ENCODE assay signal across 21 mouse cellular contexts in the genomic region with DNA sequence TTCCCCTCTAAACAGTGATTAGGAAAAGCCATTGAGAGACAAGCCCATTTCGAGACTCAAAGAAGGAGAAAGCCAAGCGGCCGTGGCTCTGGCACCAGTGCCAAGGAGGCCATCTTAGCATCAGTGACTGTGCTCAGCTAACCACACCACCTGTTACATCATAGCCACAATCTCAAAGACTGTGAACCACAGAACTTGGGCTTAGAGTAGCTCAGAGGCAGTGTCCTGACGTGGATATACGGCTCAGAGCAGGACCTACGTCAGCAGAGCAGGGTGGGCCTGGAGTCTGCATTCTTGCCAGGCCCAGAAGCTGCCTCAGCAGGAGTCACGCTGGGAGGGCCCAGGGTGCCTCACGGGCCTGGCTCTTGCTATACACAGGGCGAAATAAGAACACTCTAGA. TPM values are rescaled to one million over a fixed set of nuclear protein-coding genes. Genes with fewer than 3 reads are reported as not detected.
DNase-seq lines count a peak whose midpoint lies in the region; ATAC-seq and TF ChIP-seq lines count a peak whose summit lies in the region.
"Had no signal": no experiment of that assay in that cellular context is flagged by ENCODE, and none has a peak within 500 bp of the region (broad histone marks: within the 10 kb centered on the region; RNA-seq: fewer than 3 reads in every experiment).

No protein-coding gene starts in this region.

- H3K9ac ChIP-seq in heart, embryonic 16.5 days (ENCODE audit: low read length): no peak overlapping the region
- H3K9ac ChIP-seq in lung, postnatal 0 days (replicated peaks; ENCODE audit: low read depth): no peak overlapping the region
- no peak overlapping the region for H3K9ac ChIP-seq in stomach, postnatal 0 days (ENCODE audit: low read length)
- H3K9ac ChIP-seq: liver, embryonic 14.5 days; neural tube, embryonic 12.5 days had no signal

- no peak for TF ChIP-seq CTCF in lung, postnatal 0 days (IDR thresholded peaks at IDR 0.05)
- TF ChIP-seq CTCF in stomach, postnatal 0 days (IDR thresholded peaks at IDR 0.05; ENCODE audit: low read depth): no peak

- H3K4me3 ChIP-seq in heart, embryonic 16.5 days (ENCODE audit: low read length): no peak overlapping the region
- no peak overlapping the region for H3K4me3 ChIP-seq in lung, postnatal 0 days (ENCODE audit: low read depth, low read length)
- no peak overlapping the region for H3K4me3 ChIP-seq in stomach, postnatal 0 days (ENCODE audit: low read depth, low read length)
- H3K4me3 ChIP-seq: erythroblast, embryonic 14.5 days; neural tube, embryonic 12.5 days had no signal

- H3K4me1 ChIP-seq in heart, embryonic 16.5 days (ENCODE audit: control insufficient read depth, insufficient read depth, low read length): 0 out of 2 replicates have a peak, but pooled peaks cover 2% of the 10 kb centered on the region
- no peaks in the 10 kb centered on the region; the same call in 1 of the 2 replicates for H3K4me1 ChIP-seq in lung, postnatal 0 days (ENCODE audit: insufficient read depth, low read depth, low read length)
- no peaks in the 10 kb centered on the region for H3K4me1 ChIP-seq in stomach, postnatal 0 days (replicated peaks; ENCODE audit: control insufficient read depth, insufficient read depth)
- H3K4me1 ChIP-seq: neural tube, embryonic 12.5 days had no signal

- DNase-seq in heart, postnatal 14 days: no peak
- DNase-seq in lung, postnatal 0 days (ENCODE audit: low spot score): peak; percentile 44
- no peak for DNase-seq in lung, adult 18-20 months
- DNase-seq in stomach, postnatal 0 days (ENCODE audit: low spot score): no peak
- DNase-seq in adrenal gland, adult 2 months: no peak
- no peak for DNase-seq in left cerebral cortex, postnatal 10 days (ENCODE audit: extremely low spot score in 1 of 2, low spot score in 2 of 2)
- DNase-seq: adrenal gland, postnatal 14 days; cerebellum, adult 9-10 months; gastrocnemius, postnatal 14 days; heart, postnatal 4 days; layer of hippocampus, adult 9-11 months; right cerebral cortex, postnatal 25 days had no signal

- H3K27me3 ChIP-seq in heart, embryonic 16.5 days (ENCODE audit: control insufficient read depth, insufficient read depth, low read length): no peaks in the 10 kb centered on the region
- no peaks in the 10 kb centered on the region for H3K27me3 ChIP-seq in lung, postnatal 0 days (replicated peaks; ENCODE audit: insufficient read depth, low read length)
- H3K27me3 ChIP-seq in stomach, postnatal 0 days (ENCODE audit: control insufficient read depth, insufficient read depth, low read length): no peaks in the 10 kb centered on the region
- H3K27me3 ChIP-seq: neural tube, embryonic 12.5 days had no signal

- WGBS in heart, embryonic 16.5 days: 65% methylated on average over 9 of the region's 9 CpGs
- WGBS in lung, postnatal 0 days: 61% methylated on average over 9 of the region's 9 CpGs
- WGBS in stomach, postnatal 0 days: 56% methylated on average over 9 of the region's 9 CpGs

- H3K9me3 ChIP-seq in heart, embryonic 16.5 days (replicated peaks; ENCODE audit: control insufficient read depth, low read length): no peaks in the 10 kb centered on the region
- no peaks in the 10 kb centered on the region for H3K9me3 ChIP-seq in lung, postnatal 0 days (ENCODE audit: low read length)
- H3K9me3 ChIP-seq in stomach, postnatal 0 days (ENCODE audit: control insufficient read depth, low read length): no peaks in the 10 kb centered on the region
- H3K9me3 ChIP-seq: neural tube, embryonic 12.5 days had no signal

- H3K4me2 ChIP-seq in heart, embryonic 16.5 days (ENCODE audit: low read depth, low read length): no peak overlapping the region
- no peak overlapping the region for H3K4me2 ChIP-seq in lung, postnatal 0 days (replicated peaks; ENCODE audit: low read depth, low read length)
- no peak overlapping the region for H3K4me2 ChIP-seq in stomach, postnatal 0 days (replicated peaks; ENCODE audit: low read depth)
- H3K4me2 ChIP-seq: neural tube, embryonic 12.5 days had no signal

- H3K36me3 ChIP-seq in heart, embryonic 16.5 days (ENCODE audit: control insufficient read depth, insufficient read depth): no peaks in the 10 kb centered on the region
- H3K36me3 ChIP-seq in lung, postnatal 0 days (ENCODE audit: insufficient read depth, low read length): no peaks in the 10 kb centered on the region
- H3K36me3 ChIP-seq in stomach, postnatal 0 days (ENCODE audit: control insufficient read depth, insufficient read depth, low read length): no peaks in the 10 kb centered on the region
- H3K36me3 ChIP-seq: neural tube, embryonic 12.5 days had no signal

- H3K27ac ChIP-seq in heart, embryonic 16.5 days (ENCODE audit: low read length): no peak overlapping the region
- peak overlapping the region; percentile 52; the same call in 1 of the 2 replicates for H3K27ac ChIP-seq in lung, postnatal 0 days (ENCODE audit: low read length)
- peak overlapping the region; percentile 81 for H3K27ac ChIP-seq in stomach, postnatal 0 days (replicated peaks)
- H3K27ac ChIP-seq: liver, embryonic 14.5 days; macrophage; neural tube, embryonic 12.5 days had no signal

- TF ChIP-seq EP300 in lung, postnatal 0 days (IDR thresholded peaks at IDR 0.05): 0 out of 2 replicates have a peak, but pooled peaks have one; percentile 27
- TF ChIP-seq EP300 in stomach, postnatal 0 days (optimal IDR thresholded peaks at IDR 0.05): no peak

- intact Hi-C loops in heart, postnatal 14 days (cut with DNase I): no loop called here
- intact Hi-C loops in left cerebral cortex, postnatal 10 days (cut with DNase I): no loop called here

- ATAC-seq in heart, embryonic 16.5 days (replicated peaks; ENCODE audit: extremely low read depth, insufficient read depth, low FRiP score): peak; percentile 40; the same call in 1 of the 2 replicates
- ATAC-seq in lung, postnatal 0 days: peak; percentile 70
- ATAC-seq in hematopoietic stem cell, adult 5-6 weeks (replicated peaks in 1 of 2; ENCODE audit: insufficient read depth in 1 of 2, low FRiP score in 2 of 2, low TSS enrichment in 1 of 2, low read depth in 1 of 2, poor library complexity in 2 of 2, severe bottlenecking in 2 of 2): peak; percentile 91 to 93
- ATAC-seq in stomach, postnatal 0 days (ENCODE audit: low FRiP score, low TSS enrichment): peak; percentile 64
- ATAC-seq: forebrain, embryonic 16.5 days; midbrain, embryonic 16.5 days had no signal

RNA-seq across cellular contexts. Expression of a gene that starts 44.8 kb away (rescaled TPM):
- polyA plus RNA-seq in heart, embryonic 16.5 days (2015; fragmentation: Nextera tagmentation; extraction: Ambion mirVana): 40.4 and 49.9 TPM in 2 replicates
- total RNA-seq in heart, postnatal 14 days (2021): 100 to 1,000 TPM; 106 to 131 TPM
- 148 and 161 TPM in 2 replicates for polyA plus RNA-seq in lung, postnatal 0 days (2015; fragmentation: Nextera tagmentation; extraction: Ambion mirVana)
- total RNA-seq in hematopoietic stem cell, adult 5-6 weeks (2017): 18.8 and 43.2 TPM in 2 replicates
- 116 and 118 TPM in 2 replicates for polyA plus RNA-seq in stomach, postnatal 0 days (2015; fragmentation: Nextera tagmentation; extraction: Ambion mirVana)
- 10 to 100 TPM; 67.6 to 84.8 TPM for total RNA-seq in adrenal gland, adult 2 months (2021)
- 18.9 and 19.5 TPM in 2 replicates for polyA plus RNA-seq in adrenal gland, adult 2 months (2012; rRNA removed)
- 100 to 1,000 TPM; 126 to 138 TPM for total RNA-seq in left cerebral cortex, postnatal 10 days (2021)
- polyA plus RNA-seq: erythroblast, embryonic 14.5 days had no signal

RNA-seq across cellular contexts. Expression of a gene that starts 46.1 kb away (rescaled TPM):
- polyA plus RNA-seq in heart, embryonic 16.5 days (2015; fragmentation: Nextera tagmentation; extraction: Ambion mirVana): 2.9 and 3.3 TPM in 2 replicates
- total RNA-seq in heart, postnatal 14 days (2021): 1 to 10 TPM; 2.5 to 5.6 TPM
- 3.9 and 4.4 TPM in 2 replicates for polyA plus RNA-seq in lung, postnatal 0 days (2015; fragmentation: Nextera tagmentation; extraction: Ambion mirVana)
- 0.25 TPM in 1 of 2 replicates, not detected in the other for total RNA-seq in hematopoietic stem cell, adult 5-6 weeks (2017)
- polyA plus RNA-seq in stomach, postnatal 0 days (2015; fragmentation: Nextera tagmentation; extraction: Ambion mirVana): 3.3 and 3.6 TPM in 2 replicates
- total RNA-seq in adrenal gland, adult 2 months (2021): 1 to 10 TPM; 3.4 to 5.7 TPM
- 0.90 and 1.9 TPM in 2 replicates for polyA plus RNA-seq in adrenal gland, adult 2 months (2012; rRNA removed)
- 10 to 100 TPM; 13.6 to 17.9 TPM for total RNA-seq in left cerebral cortex, postnatal 10 days (2021)
- total RNA-seq: MEL had no signal
- polyA plus RNA-seq: erythroblast, embryonic 14.5 days; macrophage had no signal

Comparison
In these comparisons a context has a peak if more than half of its experiments do, and no peak if none do; other contexts are left out.
1. ATAC-seq: peak in every context shown above with its lines; median percentile 92 in hematopoietic stem cell, adult 5-6 weeks; 70 in lung, postnatal 0 days; 64 in stomach, postnatal 0 days; 40 in heart, embryonic 16.5 days.